Mouse (Mus musculus): Measurements from ENCODE around the gene Gm47289. TPM values are rescaled to one million over a fixed set of nuclear protein-coding genes. Genes with fewer than 3 reads are reported as not detected.

Gene Gm47289
- polyA plus RNA-seq, 1 experiment from 2014 or later = not detected

Other genes starting within 250 kb of the Gm47289 start
- 8.9 and 9.6 TPM in 2 replicates for gene Ctdspl, start 232.7 kb upstream of the Gm47289 start, polyA plus RNA-seq (2015; fragmentation: Nextera tagmentation; extraction: Ambion mirVana)
- gene Vill, start 106.4 kb upstream of the Gm47289 start, polyA plus RNA-seq (2015; fragmentation: Nextera tagmentation; extraction: Ambion mirVana) = 3.3 and 3.6 TPM in 2 replicates
- 20.1 and 20.3 TPM in 2 replicates for gene Plcd1, start 65.7 kb upstream of the Gm47289 start, polyA plus RNA-seq (2015; fragmentation: Nextera tagmentation; extraction: Ambion mirVana)
- gene Dlec1, start 56.7 kb upstream of the Gm47289 start, polyA plus RNA-seq (2015; fragmentation: Nextera tagmentation; extraction: Ambion mirVana) = 1.3 and 1.4 TPM in 2 replicates
- 3.0 and 3.4 TPM in 2 replicates for gene Acaa1b, start 2.1 kb upstream of the Gm47289 start, polyA plus RNA-seq (2015; fragmentation: Nextera tagmentation; extraction: Ambion mirVana)
- not detected in 2 replicates for gene Slc22a13, start 49.9 kb downstream of the Gm47289 start, polyA plus RNA-seq (2015; fragmentation: Nextera tagmentation; extraction: Ambion mirVana)
- gene Oxsr1, start 163.3 kb downstream of the Gm47289 start, polyA plus RNA-seq (2015; fragmentation: Nextera tagmentation; extraction: Ambion mirVana) = 13.8 TPM in 2 replicates
- gene Acaa1a, start 180.5 kb downstream of the Gm47289 start, polyA plus RNA-seq (2015; fragmentation: Nextera tagmentation; extraction: Ambion mirVana) = 111 and 125 TPM in 2 replicates
- gene Myd88, start 182.2 kb downstream of the Gm47289 start, polyA plus RNA-seq (2015; fragmentation: Nextera tagmentation; extraction: Ambion mirVana) = 6.6 and 6.8 TPM in 2 replicates
- gene Xylb, start 198.2 kb downstream of the Gm47289 start, polyA plus RNA-seq (2015; fragmentation: Nextera tagmentation; extraction: Ambion mirVana) = 2.9 and 3.8 TPM in 2 replicates
- gene Slc22a14, start 206.4 kb downstream of the Gm47289 start, polyA plus RNA-seq (2015; fragmentation: Nextera tagmentation; extraction: Ambion mirVana) = 0.07 TPM in 1 of 2 replicates, not detected in the other
- gene Acvr2b, start 243.0 kb downstream of the Gm47289 start, polyA plus RNA-seq (2015; fragmentation: Nextera tagmentation; extraction: Ambion mirVana) = 49.1 and 52.7 TPM in 2 replicates

Data from hindbrain, embryonic 15.5 days (tissue).